Mouse (Mus musculus) olfactory bulb, adult 2 months (tissue): ENCODE measurements at regions not wholly inside any gene's neighbourhood (a gene's known extent, or its start where the extent isn't known, plus 50 kb on each side); places are given as distances from the start of the nearest gene placed in this dataset.

ENCODE experiments used
- CTCF ChIP-seq: fragments of 200-500 bp; IDR thresholded peaks from 2 replicates; pipeline ENCODE4 v1.5.1; 2012; ENCODE audit warnings: low read depth, mild to moderate bottlenecking, low read length, moderate library complexity; ENCODE audit not compliant: insufficient read depth
- POLR2A ChIP-seq: fragments of 200-500 bp; IDR thresholded peaks from 2 replicates; pipeline ENCODE4 v1.6.1; 2012; ENCODE audit warnings: mild to moderate bottlenecking, low read depth, low read length, moderate library complexity; ENCODE audit not compliant: insufficient read depth

- TF ChIP-seq CTCF = no peak
- no peak for TF ChIP-seq POLR2A
Measured at GRCm38 (mm10) chr10:96467661-96468060, 149.1 kb upstream of the Btg1 start.
